9 mouse cellular contexts compared by ENCODE assay signal in the genomic region with DNA sequence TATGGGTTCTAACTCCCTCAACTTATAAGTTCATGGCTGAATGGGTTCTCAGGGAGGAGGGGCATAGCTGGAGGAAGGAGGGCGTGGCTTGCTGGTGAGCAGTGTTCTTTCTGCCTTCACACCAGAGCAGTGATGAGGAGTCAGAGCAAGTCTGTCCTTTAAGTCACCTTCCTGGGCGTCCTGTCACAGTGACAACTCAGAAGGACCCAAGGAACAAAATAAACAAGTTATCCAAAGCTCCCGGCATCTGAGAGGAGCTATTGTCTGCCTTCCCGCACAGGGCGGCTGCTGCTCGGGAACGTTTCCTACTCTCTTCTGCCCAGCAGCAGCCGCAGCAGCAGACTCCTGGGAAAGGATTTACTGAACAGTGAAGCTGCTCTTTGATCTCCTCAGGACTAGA. TPM values are rescaled to one million over a fixed set of nuclear protein-coding genes. Genes with fewer than 3 reads are reported as not detected.
A peak's percentile ranks its signal among the peaks of the same experiment; 100 is the strongest.
DNase-seq lines count a peak whose midpoint lies in the region; ATAC-seq lines count a peak whose summit lies in the region.
"Had no signal": no experiment of that assay in that cellular context is flagged by ENCODE, and none has a peak within 500 bp of the region (broad histone marks: within the 10 kb centered on the region; RNA-seq: fewer than 3 reads in every experiment).

No protein-coding gene starts in this region.

- H3K4me2 ChIP-seq in liver, embryonic 11.5 days = peak overlapping the region; percentile 49
- H3K4me2 ChIP-seq in forebrain, embryonic 11.5 days (ENCODE audit: low read depth, low read length, severe bottlenecking) = peak overlapping the region; percentile 40
- H3K4me2 ChIP-seq in liver, embryonic 12.5 days = peak overlapping the region; percentile 42
- H3K4me2 ChIP-seq in stomach, embryonic 15.5 days = peak overlapping the region; percentile 46

- ATAC-seq in liver, embryonic 11.5 days (replicated peaks; ENCODE audit: low FRiP score) = no peak
- ATAC-seq in forebrain, embryonic 11.5 days (replicated peaks; ENCODE audit: low FRiP score) = peak; percentile 47; the same call in 1 of the 2 replicates
- no peak for ATAC-seq in liver, embryonic 12.5 days
- peak; percentile 21; the same call in 1 of the 2 replicates for ATAC-seq in stomach, embryonic 15.5 days (ENCODE audit: insufficient read depth, low FRiP score, low read depth)
- no peak for ATAC-seq in cerebellum, adult (ENCODE audit: insufficient number of reproducible peaks, low FRiP score, low TSS enrichment)

- no peak overlapping the region for H3K27ac ChIP-seq in liver, embryonic 11.5 days (ENCODE audit: low read depth, low read length)
- H3K27ac ChIP-seq in forebrain, embryonic 11.5 days (ENCODE audit: low read depth, low read length) = no peak overlapping the region
- H3K27ac ChIP-seq in liver, embryonic 12.5 days = no peak overlapping the region
- no peak overlapping the region for H3K27ac ChIP-seq in stomach, embryonic 15.5 days

- no peaks in the 10 kb centered on the region for H3K27me3 ChIP-seq in liver, embryonic 11.5 days (replicated peaks; ENCODE audit: control insufficient read depth, insufficient read depth, low read length)
- peaks cover 2% of the 10 kb centered on the region; the same call in 1 of the 2 replicates for H3K27me3 ChIP-seq in forebrain, embryonic 11.5 days (ENCODE audit: control insufficient read depth, insufficient read depth, low read length)
- 0 out of 2 replicates have a peak, but pooled peaks cover 7% of the 10 kb centered on the region for H3K27me3 ChIP-seq in liver, embryonic 12.5 days (replicated peaks)
- no peaks in the 10 kb centered on the region for H3K27me3 ChIP-seq in stomach, embryonic 15.5 days (replicated peaks)

- WGBS in liver, embryonic 11.5 days = 42% methylated on average over 8 of the region's 8 CpGs
- 11% methylated on average over 8 of the region's 8 CpGs for WGBS in forebrain, embryonic 11.5 days
- 40% methylated on average over 8 of the region's 8 CpGs for WGBS in liver, embryonic 12.5 days (ENCODE audit: insufficient replicate concordance)
- WGBS in stomach, embryonic 15.5 days = 16% methylated on average over 8 of the region's 8 CpGs

- no peaks in the 10 kb centered on the region for H3K4me1 ChIP-seq in liver, embryonic 11.5 days (replicated peaks; ENCODE audit: control insufficient read depth, insufficient read depth, low read length)
- peaks cover 5% of the 10 kb centered on the region; the same call in 1 of the 2 replicates for H3K4me1 ChIP-seq in forebrain, embryonic 11.5 days (replicated peaks; ENCODE audit: control insufficient read depth, insufficient read depth, low read length)
- peaks cover 16% of the 10 kb centered on the region for H3K4me1 ChIP-seq in liver, embryonic 12.5 days
- peaks cover 20% of the 10 kb centered on the region for H3K4me1 ChIP-seq in stomach, embryonic 15.5 days

- no peak overlapping the region for H3K4me3 ChIP-seq in liver, embryonic 11.5 days (ENCODE audit: low read depth, low read length)
- peak overlapping the region; percentile 11; the same call in 1 of the 2 replicates for H3K4me3 ChIP-seq in forebrain, embryonic 11.5 days (ENCODE audit: low read depth, low read length)
- no peak overlapping the region for H3K4me3 ChIP-seq in liver, embryonic 12.5 days
- peak overlapping the region; percentile 20 for H3K4me3 ChIP-seq in stomach, embryonic 15.5 days (replicated peaks)
- H3K4me3 ChIP-seq: myocyte had no signal

- H3K9me3 ChIP-seq in liver, embryonic 11.5 days (ENCODE audit: control insufficient read depth, low read length) = no peaks in the 10 kb centered on the region
- no peaks in the 10 kb centered on the region for H3K9me3 ChIP-seq in forebrain, embryonic 11.5 days (ENCODE audit: control insufficient read depth, low read length)
- no peaks in the 10 kb centered on the region for H3K9me3 ChIP-seq in liver, embryonic 12.5 days (replicated peaks)
- no peaks in the 10 kb centered on the region for H3K9me3 ChIP-seq in stomach, embryonic 15.5 days

- no peak for DNase-seq in liver, embryonic 11.5 days (ENCODE audit: low spot score)
- no peak for DNase-seq in liver
- DNase-seq in forebrain, embryonic 11.5 days (ENCODE audit: low spot score) = no peak
- no peak for DNase-seq in cerebellum, adult 18-20 months
- DNase-seq in spleen, postnatal 4 days (ENCODE audit: low spot score in 2 of 2) = no peak

- 0 out of 2 replicates have a peak overlapping the region, but pooled peaks have one; percentile 27 for H3K9ac ChIP-seq in liver, embryonic 11.5 days (ENCODE audit: low read depth, low read length)
- H3K9ac ChIP-seq in forebrain, embryonic 11.5 days (ENCODE audit: low read length) = no peak overlapping the region
- no peak overlapping the region for H3K9ac ChIP-seq in liver, embryonic 12.5 days
- no peak overlapping the region for H3K9ac ChIP-seq in stomach, embryonic 15.5 days

- no peaks in the 10 kb centered on the region for H3K36me3 ChIP-seq in liver, embryonic 11.5 days (ENCODE audit: control insufficient read depth, insufficient read depth, low read length)
- H3K36me3 ChIP-seq in forebrain, embryonic 11.5 days (ENCODE audit: control insufficient read depth, insufficient read depth, low read length) = no peaks in the 10 kb centered on the region
- H3K36me3 ChIP-seq in liver, embryonic 12.5 days = no peaks in the 10 kb centered on the region
- no peaks in the 10 kb centered on the region for H3K36me3 ChIP-seq in stomach, embryonic 15.5 days

RNA-seq across cellular contexts. Expression of a gene that starts 34.6 kb away (rescaled TPM):
- 2.3 and 2.8 TPM in 2 replicates for polyA plus RNA-seq in liver, embryonic 11.5 days (2014; fragmentation: Nextera tagmentation; extraction: Ambion mirVana)
- polyA plus RNA-seq in forebrain, embryonic 11.5 days (2014; fragmentation: Nextera tagmentation; extraction: Ambion mirVana) = 8.0 and 8.2 TPM in 2 replicates
- 1.2 TPM in 2 replicates for polyA plus RNA-seq in liver, embryonic 12.5 days (2016; fragmentation: Nextera tagmentation; extraction: Ambion mirVana)
- polyA plus RNA-seq in stomach, embryonic 15.5 days (2015; fragmentation: Nextera tagmentation; extraction: Ambion mirVana) = 8.6 and 9.0 TPM in 2 replicates

RNA-seq across cellular contexts. Expression of a gene that starts 45.0 kb away (rescaled TPM):
- polyA plus RNA-seq in liver, embryonic 11.5 days (2014; fragmentation: Nextera tagmentation; extraction: Ambion mirVana) = 5.6 and 5.8 TPM in 2 replicates
- 3.7 and 3.8 TPM in 2 replicates for polyA plus RNA-seq in forebrain, embryonic 11.5 days (2014; fragmentation: Nextera tagmentation; extraction: Ambion mirVana)
- 4.2 TPM in 2 replicates for polyA plus RNA-seq in liver, embryonic 12.5 days (2016; fragmentation: Nextera tagmentation; extraction: Ambion mirVana)
- polyA plus RNA-seq in stomach, embryonic 15.5 days (2015; fragmentation: Nextera tagmentation; extraction: Ambion mirVana) = 3.4 and 3.6 TPM in 2 replicates

Comparison
In these comparisons a context has a peak if more than half of its experiments do, and no peak if none do; other contexts are left out.
1. ATAC-seq: peak in forebrain, embryonic 11.5 days (single experiment) and stomach, embryonic 15.5 days (single experiment); none in liver, embryonic 11.5 days (single experiment), liver, embryonic 12.5 days (single experiment) and cerebellum, adult (single experiment).
2. H3K4me3 ChIP-seq: peak in forebrain, embryonic 11.5 days (single experiment) and stomach, embryonic 15.5 days (single experiment); none in liver, embryonic 11.5 days (single experiment) and liver, embryonic 12.5 days (single experiment).
3. Peak in every context shown above with its lines, with median percentiles within 50 percentile points of each other: H3K4me2 ChIP-seq.